Mouse (Mus musculus) intestine, embryonic 16.5 days (tissue): Measurements from ENCODE around the gene Alpk1. TPM values are rescaled to one million over a fixed set of nuclear protein-coding genes. Genes with fewer than 3 reads are reported as not detected.

Source experiments
- ATAC-seq: fragments of 200-750 bp; cut with Nextera tagmentation; 2 replicates; pipeline ENCODE4 v1.8.0; 2017; ENCODE audit warnings: moderate TSS enrichment, moderate library complexity
- H3K27ac ChIP-seq: fragments of 300-500 bp; sonication (generic); 2 replicates; pipeline ENCODE4 v1.5.1; 2014; ENCODE audit warnings: mild to moderate bottlenecking, low read length
- H3K27me3 ChIP-seq: fragments of 300-500 bp; sonication (generic); replicated peaks from 2 replicates; pipeline ENCODE4 v1.6.1; 2014; ENCODE audit warnings: low read length, control low read depth, mixed read lengths; ENCODE audit not compliant: control insufficient read depth, insufficient read depth
- H3K36me3 ChIP-seq: fragments of 300-500 bp; sonication (generic); 2 replicates; pipeline ENCODE4 v1.6.1; 2014; ENCODE audit warnings: low read length, control low read depth; ENCODE audit not compliant: control insufficient read depth, insufficient read depth
- H3K4me1 ChIP-seq: fragments of 300-500 bp; sonication (generic); 2 replicates; pipeline ENCODE4 v1.6.1; 2014; ENCODE audit warnings: low read length, control low read depth, mixed read lengths; ENCODE audit not compliant: control insufficient read depth, insufficient read depth
- H3K4me2 ChIP-seq: fragments of 300-500 bp; sonication (generic); 2 replicates; pipeline ENCODE4 v1.6.1; 2014; ENCODE audit warnings: low read depth, low read length, control low read depth
- H3K4me3 ChIP-seq: fragments of 300-500 bp; sonication (generic); 2 replicates; pipeline ENCODE4 v1.5.1; 2014; ENCODE audit warnings: mild to moderate bottlenecking, low read length
- H3K9ac ChIP-seq: fragments of 300-500 bp; sonication (generic); 2 replicates; pipeline ENCODE4 v1.6.1; 2014; ENCODE audit warnings: low read depth, low read length
- H3K9me3 ChIP-seq: fragments of 300-500 bp; sonication (generic); 2 replicates; pipeline ENCODE4 v1.6.1; 2016; ENCODE audit warnings: low read length, control low read depth; ENCODE audit not compliant: control insufficient read depth
- WGBS: fragments of 180-500 bp; shearing (Covaris S2); extraction: QIAGEN DNeasy Blood & Tissue Kit; methylation state at CpG from one replicate; pipeline ENCODE4 v1.1.7; 2014; 5-methylcytosine and 5-hydroxymethylcytosine counted together
- polyA plus RNA-seq: library from polyadenylated mRNA; unstranded; fragments of >200 nt; fragmentation: Nextera tagmentation; extraction: Ambion mirVana; gene quantifications from 2 replicates; pipeline ENCODE4 v1.2.1, GENCODE M21; 2015

Gene Alpk1
- polyA plus RNA-seq, 1 experiment from 2014 or later, result 1.6 TPM

- Histone ChIP-seq H3K36me3 (no peaks in the 10 kb centered on the region), H3K4me1 (no peaks in the 10 kb centered on the region), H3K4me2 (no peak overlapping the region), H3K27me3 (no peaks in the 10 kb centered on the region), H3K27ac (no peak overlapping the region), H3K4me3 (no peak overlapping the region), H3K9ac (no peak overlapping the region), H3K9me3 (no peaks in the 10 kb centered on the region)
- WGBS, result 61% methylated on average over 6 of the region's 6 CpGs
- no peak for ATAC-seq
Measured at GRCm38 (mm10) chr3:127782921-127783320, 2.6 kb upstream of the Alpk1 start.

- Histone ChIP-seq H3K9ac (no peak overlapping the region), H3K27ac (no peak overlapping the region), H3K4me1 (no peaks in the 10 kb centered on the region), H3K4me3 (no peak overlapping the region), H3K4me2 (no peak overlapping the region), H3K9me3 (no peaks in the 10 kb centered on the region), H3K27me3 (no peaks in the 10 kb centered on the region), H3K36me3 (no peaks in the 10 kb centered on the region)
- no peak for ATAC-seq
- WGBS, result 89% methylated on average over 9 of the region's 9 CpGs
Measured at GRCm38 (mm10) chr3:127780921-127781320, 594 bp upstream of the Alpk1 start.

- H3K27me3 ChIP-seq, result no peaks in the 10 kb centered on the region
Measured at GRCm38 (mm10) chr3:127769146-127769545, 11.2 kb downstream of the Alpk1 start.

GRCm38 (mm10) chr3:127765971-127766370 lies 14.4 kb downstream of the Alpk1 start:
- Histone ChIP-seq H3K27ac (no peak overlapping the region), H3K4me1 (no peaks in the 10 kb centered on the region), H3K4me3 (no peak overlapping the region), H3K36me3 (no peaks in the 10 kb centered on the region), H3K9me3 (no peaks in the 10 kb centered on the region), H3K27me3 (no peaks in the 10 kb centered on the region), H3K9ac (no peak overlapping the region), H3K4me2 (no peak overlapping the region)
- 72% methylated on average over 3 of the region's 3 CpGs for WGBS
- no peak for ATAC-seq

More at GRCm38 (mm10) chr3:127769146-127769545, 11.2 kb downstream of the Alpk1 start:
- Histone ChIP-seq H3K9me3 (no peaks in the 10 kb centered on the region), H3K4me2 (no peak overlapping the region), H3K36me3 (no peaks in the 10 kb centered on the region), H3K27ac (no peak overlapping the region), H3K4me1 (no peaks in the 10 kb centered on the region), H3K9ac (no peak overlapping the region), H3K4me3 (no peak overlapping the region)
- WGBS, result 85% methylated on average over 11 of the region's 11 CpGs
- no peak for ATAC-seq

GRCm38 (mm10) chr3:127764541-127764940 lies 15.8 kb downstream of the Alpk1 start:
- Histone ChIP-seq H3K9ac (no peak overlapping the region), H3K9me3 (no peaks in the 10 kb centered on the region), H3K27ac (no peak overlapping the region), H3K4me2 (no peak overlapping the region), H3K4me3 (no peak overlapping the region), H3K4me1 (no peaks in the 10 kb centered on the region), H3K36me3 (no peaks in the 10 kb centered on the region), H3K27me3 (no peaks in the 10 kb centered on the region)
- WGBS, result 63% methylated on average over 5 of the region's 5 CpGs
- no peak for ATAC-seq

- H3K36me3 ChIP-seq, result no peaks in the 10 kb centered on the region
- 20% methylated on average over 7 of the region's 7 CpGs for WGBS
- H3K27me3 ChIP-seq, result no peaks in the 10 kb centered on the region
- no peaks in the 10 kb centered on the region for H3K4me1 ChIP-seq
- no peak overlapping the region for H3K27ac ChIP-seq
- H3K9me3 ChIP-seq, result no peaks in the 10 kb centered on the region
- no peak overlapping the region for H3K9ac ChIP-seq
- no peak overlapping the region for H3K4me3 ChIP-seq
- H3K4me2 ChIP-seq, result no peak overlapping the region
- ATAC-seq, result peak; percentile 63; the same call in 1 of the 2 replicates
Measured at GRCm38 (mm10) chr3:127763076-127763612, 17.2 kb downstream of the Alpk1 start.

GRCm38 (mm10) chr3:127762403-127762802 lies 17.9 kb downstream of the Alpk1 start:
- Histone ChIP-seq H3K36me3 (no peaks in the 10 kb centered on the region), H3K27ac (no peak overlapping the region), H3K4me2 (no peak overlapping the region), H3K9ac (no peak overlapping the region), H3K9me3 (no peaks in the 10 kb centered on the region), H3K4me3 (no peak overlapping the region), H3K4me1 (no peaks in the 10 kb centered on the region), H3K27me3 (no peaks in the 10 kb centered on the region)
- no peak for ATAC-seq
- WGBS, result 69% methylated on average over 8 of the region's 8 CpGs

GRCm38 (mm10) chr3:127759212-127759611 lies 21.1 kb downstream of the Alpk1 start:
- Histone ChIP-seq H3K4me2 (no peak overlapping the region), H3K4me3 (no peak overlapping the region), H3K9ac (no peak overlapping the region), H3K36me3 (no peaks in the 10 kb centered on the region), H3K4me1 (no peaks in the 10 kb centered on the region), H3K27ac (no peak overlapping the region), H3K27me3 (no peaks in the 10 kb centered on the region), H3K9me3 (no peaks in the 10 kb centered on the region)
- WGBS, result 19% methylated on average over 8 of the region's 8 CpGs
- no peak for ATAC-seq

GRCm38 (mm10) chr3:127758806-127759205 lies 21.5 kb downstream of the Alpk1 start:
- no peak overlapping the region for H3K27ac ChIP-seq
- H3K9me3 ChIP-seq, result no peaks in the 10 kb centered on the region
- H3K27me3 ChIP-seq, result no peaks in the 10 kb centered on the region
- WGBS, result 56% methylated on average over 4 of the region's 4 CpGs
- ATAC-seq, result no peak
- H3K4me1 ChIP-seq, result no peaks in the 10 kb centered on the region
- H3K4me3 ChIP-seq, result no peak overlapping the region
- H3K4me2 ChIP-seq, result no peak overlapping the region
- H3K9ac ChIP-seq, result no peak overlapping the region
- H3K36me3 ChIP-seq, result no peaks in the 10 kb centered on the region

GRCm38 (mm10) chr3:127757886-127758301 lies 22.4 kb downstream of the Alpk1 start:
- Histone ChIP-seq H3K9ac (no peak overlapping the region), H3K4me2 (no peak overlapping the region), H3K4me1 (no peaks in the 10 kb centered on the region), H3K27ac (no peak overlapping the region), H3K9me3 (no peaks in the 10 kb centered on the region), H3K36me3 (no peaks in the 10 kb centered on the region), H3K4me3 (no peak overlapping the region), H3K27me3 (no peaks in the 10 kb centered on the region)
- ATAC-seq, result no peak
